Mouse (Mus musculus) ovary, adult 2 months (tissue): ENCODE measurements around the gene Xlr5b. TPM values are rescaled to one million over a fixed set of nuclear protein-coding genes. Genes with fewer than 3 reads are reported as not detected.

ENCODE experiments used
- polyA plus RNA-seq: library from polyadenylated mRNA; depleted of rRNA; stranded (reverse); fragments of >200 nt; gene quantifications from 2 replicates; pipeline ENCODE4 v1.2.3, GENCODE M21; 2012; rRNA removed

Gene Xlr5b
- not detected in 2 replicates for polyA plus RNA-seq

DNA sequence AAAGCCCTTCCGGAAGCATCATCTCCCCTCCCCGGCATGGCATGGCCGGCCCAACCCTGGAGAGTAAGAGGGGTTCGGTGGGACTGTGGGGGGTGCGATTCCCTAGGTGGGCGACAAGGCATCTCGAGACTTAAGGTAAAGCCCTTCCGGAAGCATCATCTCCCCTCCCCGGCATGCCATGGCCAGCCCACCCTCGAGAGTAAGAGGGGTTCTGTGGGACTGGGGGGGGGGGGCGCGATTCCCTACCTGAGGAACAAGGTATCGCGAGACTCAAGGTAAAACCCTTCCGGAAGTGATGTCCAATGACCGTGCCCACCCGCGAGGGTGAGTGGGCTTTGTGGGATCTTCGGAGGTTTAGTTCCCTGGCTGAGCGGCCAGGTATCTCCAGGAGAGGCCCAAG lies at the start of gene Xlr5b:
TSS of gene Xlr5b (plus strand) at position 301 of the 400 bp plus-strand sequence.

DNA sequence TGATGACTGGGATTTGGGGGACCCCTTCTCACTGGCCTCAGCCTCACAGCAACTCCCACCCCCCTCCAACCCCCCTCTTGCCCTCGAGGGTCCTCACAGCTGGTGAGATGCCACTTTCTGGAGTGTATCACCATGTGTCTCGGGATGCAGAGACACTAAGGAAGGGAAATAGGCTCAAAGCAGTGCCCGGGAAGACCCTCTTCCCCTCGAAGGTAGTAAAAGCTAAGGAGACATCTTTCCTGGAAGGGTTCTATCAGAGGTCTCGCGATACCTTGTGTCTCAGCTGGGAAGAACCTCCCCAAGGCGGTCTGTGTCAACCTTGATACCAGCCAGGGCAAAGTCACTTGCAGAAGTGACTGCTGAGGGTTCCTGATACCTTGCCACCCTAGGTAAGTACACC lies 31.8 kb upstream of the Xlr5b start, which contains the start of gene Gm14685:
TSS of gene Gm14685 (plus strand) at position 301 of the 400 bp plus-strand sequence.

DNA sequence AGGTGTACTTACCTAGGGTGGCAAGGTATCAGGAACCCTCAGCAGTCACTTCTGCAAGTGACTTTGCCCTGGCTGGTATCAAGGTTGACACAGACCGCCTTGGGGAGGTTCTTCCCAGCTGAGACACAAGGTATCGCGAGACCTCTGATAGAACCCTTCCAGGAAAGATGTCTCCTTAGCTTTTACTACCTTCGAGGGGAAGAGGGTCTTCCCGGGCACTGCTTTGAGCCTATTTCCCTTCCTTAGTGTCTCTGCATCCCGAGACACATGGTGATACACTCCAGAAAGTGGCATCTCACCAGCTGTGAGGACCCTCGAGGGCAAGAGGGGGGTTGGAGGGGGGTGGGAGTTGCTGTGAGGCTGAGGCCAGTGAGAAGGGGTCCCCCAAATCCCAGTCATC lies 754 bp downstream of the Xlr5b start, which contains the start of gene DXBay18:
TSS of gene DXBay18 (minus strand) at position 101 of the 400 bp plus-strand sequence.

DNA sequence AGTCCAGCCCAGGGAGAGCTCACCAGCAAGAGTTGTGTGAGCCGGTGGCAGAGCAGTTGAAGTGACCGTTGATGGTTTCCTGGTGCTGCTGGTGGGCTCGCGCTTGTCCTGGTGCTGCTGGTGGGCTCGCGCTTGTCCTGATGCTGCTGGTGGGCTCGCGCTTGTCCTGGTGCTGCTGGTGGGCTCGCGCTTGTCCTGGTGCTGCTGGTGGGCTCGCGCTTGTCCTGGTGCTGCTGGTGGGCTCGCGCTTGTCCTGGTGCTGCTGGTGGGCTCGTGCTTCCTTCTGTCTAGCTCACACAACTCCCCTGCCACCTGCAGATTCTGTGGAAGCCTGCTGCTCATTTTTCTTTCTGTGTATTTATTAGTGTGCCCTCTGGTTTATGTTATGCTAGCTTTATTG lies 28.3 kb downstream of the Xlr5b start, which contains the start of gene Spin2d:
TSS of gene Spin2d (minus strand) at position 101 of the 400 bp plus-strand sequence.

DNA sequence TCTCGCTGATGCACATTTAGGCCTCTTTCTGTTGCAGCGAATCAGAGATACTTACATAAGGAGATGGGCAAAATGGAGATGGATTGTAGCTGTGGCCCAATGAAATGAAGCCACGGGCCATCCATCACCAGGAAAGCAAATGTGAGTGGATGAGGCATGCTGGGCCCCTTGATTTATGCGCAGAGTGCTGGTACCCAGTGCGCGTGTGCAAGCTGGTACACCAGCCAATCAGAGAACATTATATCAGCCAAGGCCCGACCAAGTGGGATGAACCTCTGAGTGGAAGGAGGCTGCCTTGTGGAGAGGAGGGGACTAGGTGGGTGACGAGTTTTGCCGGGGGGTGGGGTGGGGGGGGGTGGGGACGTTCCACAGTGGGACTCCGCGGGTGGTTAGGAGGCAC lies 43.3 kb downstream of the Xlr5b start, which contains the start of gene Xlr3b:
TSS of gene Xlr3b (plus strand) at position 274 of the 400 bp plus-strand sequence.

Other genes with a start within 250 kb of the Xlr5b start
- 2.2 and 2.8 TPM in 2 replicates for gene Cetn2, start 230.4 kb upstream of the Xlr5b start, polyA plus RNA-seq
- 8.2 and 11.8 TPM in 2 replicates for gene Nsdhl, start 230.2 kb upstream of the Xlr5b start, polyA plus RNA-seq
- gene Zfp185, start 161.5 kb upstream of the Xlr5b start, polyA plus RNA-seq = 4.9 and 5.3 TPM in 2 replicates
- 0.14 and 0.17 TPM in 2 replicates for gene Pnma5, start 111.7 kb upstream of the Xlr5b start, polyA plus RNA-seq
- gene Pnma3, start 84.0 kb upstream of the Xlr5b start, polyA plus RNA-seq = 0.03 TPM in 1 of 2 replicates, not detected in the other
- gene Xlr4a, start 66.3 kb upstream of the Xlr5b start, polyA plus RNA-seq = 0.12 TPM in 1 of 2 replicates, not detected in the other
- gene Xlr3a, start 51.7 kb upstream of the Xlr5b start, polyA plus RNA-seq = 0.41 and 0.93 TPM in 2 replicates
- 0.20 TPM in 1 of 2 replicates, not detected in the other for gene Gm14685, start 31.7 kb upstream of the Xlr5b start, polyA plus RNA-seq
- gene DXBay18, start 654 bp downstream of the Xlr5b start, polyA plus RNA-seq = 0.12 TPM in 1 of 2 replicates, not detected in the other
- gene Spin2d, start 28.2 kb downstream of the Xlr5b start, polyA plus RNA-seq = not detected in 2 replicates
- gene Xlr3b, start 43.4 kb downstream of the Xlr5b start, polyA plus RNA-seq = 0.33 and 1.5 TPM in 2 replicates
- gene Xlr4b, start 65.5 kb downstream of the Xlr5b start, polyA plus RNA-seq = 0.17 and 0.23 TPM in 2 replicates
- gene F8a, start 79.5 kb downstream of the Xlr5b start, polyA plus RNA-seq = 26.3 and 35.3 TPM in 2 replicates
- 0.09 and 0.10 TPM in 2 replicates for gene Xlr4c, start 94.3 kb downstream of the Xlr5b start, polyA plus RNA-seq
- not detected in 2 replicates for gene Xlr3c, start 116.6 kb downstream of the Xlr5b start, polyA plus RNA-seq
- gene Xlr5a, start 144.2 kb downstream of the Xlr5b start, polyA plus RNA-seq = 0.09 TPM in 1 of 2 replicates, not detected in the other
- gene Xlr5c, start 144.2 kb downstream of the Xlr5b start, polyA plus RNA-seq = not detected in 2 replicates
- not detected in 2 replicates for gene Gm45015, start 188.0 kb downstream of the Xlr5b start, polyA plus RNA-seq
- gene Zfp275, start 193.8 kb downstream of the Xlr5b start, polyA plus RNA-seq = 20.8 and 25.1 TPM in 2 replicates
- gene Gm18336, start 249.9 kb downstream of the Xlr5b start, polyA plus RNA-seq = 0.06 TPM in 2 replicates